Mouse (Mus musculus) CH12.LX (cell line): ENCODE results near the gene Parp1. TPM values are rescaled to one million over a fixed set of nuclear protein-coding genes. Genes with fewer than 3 reads are reported as not detected.

Experiments used
- DNase-seq: peaks from one replicate; pipeline ENCODE4 v3.0.0-alpha.2; 2013; ENCODE audit errors: extremely low read depth
- H3K27ac ChIP-seq: 2 replicates; pipeline ENCODE4 v1.5.1; 2012; ENCODE audit warnings: low read depth, mild to moderate bottlenecking, control low read depth, moderate library complexity; ENCODE audit not compliant: insufficient read depth
- H3K27me3 ChIP-seq: replicated peaks from 2 replicates; pipeline ENCODE3; 2012; ENCODE audit warnings: inconsistent platforms
- H3K36me3 ChIP-seq, 2 experiments: replicated peaks in 1 of 2; 2 replicates each; pipeline versions ENCODE3 to v1.6.1; 2012; ENCODE audit warnings: inconsistent platforms in 1 of 2, low read length in 1 of 2, mild to moderate bottlenecking in 1 of 2, mixed read lengths in 1 of 2, moderate library complexity in 1 of 2; ENCODE audit not compliant: control insufficient read depth in 1 of 2, insufficient read depth in 1 of 2
- H3K4me1 ChIP-seq, 2 experiments: 2 replicates each; pipeline ENCODE4 v1.6.1; 2012; ENCODE audit warnings: inconsistent platforms in 1 of 2, moderate library complexity in 1 of 2; ENCODE audit not compliant: insufficient read depth in 2 of 2, control insufficient read depth in 1 of 2
- H3K4me2 ChIP-seq: 2 replicates; pipeline ENCODE4 v1.6.1; 2012; ENCODE audit warnings: low read depth, mild to moderate bottlenecking, control low read depth; ENCODE audit not compliant: poor library complexity, insufficient read depth, severe bottlenecking
- H3K4me3 ChIP-seq, 3 experiments: fragments of 150-350 bp in 1 of 3; sonication (generic) in 1 of 3; replicated peaks in 1 of 3; 2 replicates each; pipeline versions ENCODE3 to v1.5.1; 2011 to 2012; ENCODE audit warnings: low read depth in 2 of 3, low read length in 2 of 3, mild to moderate bottlenecking in 2 of 3, moderate library complexity in 2 of 3, control low read depth in 1 of 3, improper control_type of control experiment in 1 of 3, inconsistent platforms in 1 of 3, mixed read lengths in 1 of 3; ENCODE audit not compliant: poor library complexity in 1 of 3
- H3K79me2 ChIP-seq: replicated peaks from 2 replicates; pipeline ENCODE4 v1.6.1; 2012; ENCODE audit warnings: mild to moderate bottlenecking, moderate library complexity; ENCODE audit not compliant: control insufficient read depth, poor library complexity, insufficient read depth, severe bottlenecking; ENCODE audit errors: extremely low read depth
- H3K9ac ChIP-seq: 2 replicates; pipeline ENCODE4 v1.6.1; 2012; ENCODE audit warnings: low read depth, mild to moderate bottlenecking, control low read depth, moderate library complexity; ENCODE audit not compliant: insufficient read depth
- H3K9me3 ChIP-seq: replicated peaks from 2 replicates; pipeline ENCODE3; 2012; ENCODE audit warnings: low read length, inconsistent platforms, mixed read lengths
- CHD1 ChIP-seq: IDR thresholded peaks from 2 replicates; pipeline ENCODE4 v1.6.1; 2012; ENCODE audit warnings: low read depth, low read length, improper control_type of control experiment, inconsistent platforms
- CHD2 ChIP-seq: IDR thresholded peaks from 2 replicates; pipeline ENCODE4 v1.6.1; 2011; ENCODE audit warnings: low read length, improper control_type of control experiment
- CTCF ChIP-seq, 2 experiments: IDR thresholded peaks in 1 of 2; conservative IDR thresholded peaks in 1 of 2; 2 replicates each; pipeline ENCODE4 v1.5.1; 2011 to 2012; ENCODE audit warnings: low read depth in 2 of 2, low read length in 2 of 2, improper control_type of control experiment in 1 of 2, inconsistent platforms in 1 of 2, mild to moderate bottlenecking in 1 of 2, moderate library complexity in 1 of 2
- E2F4 ChIP-seq: IDR thresholded peaks from 2 replicates; pipeline ENCODE4 v1.6.1; 2011; ENCODE audit warnings: low read depth, low read length, improper control_type of control experiment; ENCODE audit not compliant: insufficient replicate concordance
- ELF1 ChIP-seq: IDR thresholded peaks from 2 replicates; pipeline ENCODE4 v1.6.1; 2014; ENCODE audit warnings: low read depth, mild to moderate bottlenecking, inconsistent platforms, low read length, improper control_type of control experiment
- EP300 ChIP-seq: IDR thresholded peaks from 2 replicates; pipeline ENCODE4 v1.6.1; 2011; ENCODE audit warnings: low read length, improper control_type of control experiment
- ETS1 ChIP-seq: conservative IDR thresholded peaks from 2 replicates; pipeline ENCODE4 v1.6.1; 2012; ENCODE audit warnings: low read depth, mild to moderate bottlenecking, inconsistent platforms, low read length, improper control_type of control experiment, moderate library complexity
- HCFC1 ChIP-seq: IDR thresholded peaks from 2 replicates; pipeline ENCODE4 v1.6.1; 2012; ENCODE audit warnings: low read depth, mild to moderate bottlenecking, inconsistent platforms, low read length, improper control_type of control experiment
- IRF4 ChIP-seq: IDR thresholded peaks from 2 replicates; pipeline ENCODE4 v1.6.1; 2014; ENCODE audit warnings: low read depth, mild to moderate bottlenecking, inconsistent platforms, low read length, improper control_type of control experiment
- JUN ChIP-seq: IDR thresholded peaks from 2 replicates; pipeline ENCODE4 v1.6.1; 2011; ENCODE audit warnings: low read depth, mild to moderate bottlenecking, low read length, improper control_type of control experiment, moderate library complexity; ENCODE audit not compliant: insufficient read depth
- JUND ChIP-seq: conservative IDR thresholded peaks from 2 replicates; pipeline ENCODE4 v1.6.1; 2011; ENCODE audit warnings: low read depth, low read length, improper control_type of control experiment
- KAT2A ChIP-seq: IDR thresholded peaks from 2 replicates; pipeline ENCODE4 v1.6.1; 2012; ENCODE audit warnings: low read length, improper control_type of control experiment, inconsistent platforms; ENCODE audit not compliant: insufficient replicate concordance
- MAFK ChIP-seq: IDR thresholded peaks from 2 replicates; pipeline ENCODE4 v1.6.1; 2011; ENCODE audit warnings: low read length, improper control_type of control experiment; ENCODE audit not compliant: insufficient replicate concordance
- MAZ ChIP-seq: IDR thresholded peaks from 2 replicates; pipeline ENCODE4 v1.6.1; 2012; ENCODE audit warnings: low read depth, mild to moderate bottlenecking, inconsistent platforms, low read length, improper control_type of control experiment, moderate library complexity
- MEF2A ChIP-seq: IDR thresholded peaks from 2 replicates; pipeline ENCODE4 v1.6.1; 2014; ENCODE audit warnings: low read depth, mild to moderate bottlenecking, inconsistent platforms, low read length, improper control_type of control experiment, borderline replicate concordance
- MXI1 ChIP-seq: IDR thresholded peaks from 2 replicates; pipeline ENCODE4 v1.6.1; 2011; ENCODE audit warnings: mild to moderate bottlenecking, low read depth, low read length, improper control_type of control experiment
- MYC ChIP-seq: IDR thresholded peaks from 2 replicates; pipeline ENCODE4 v1.6.1; 2011; ENCODE audit warnings: low read depth, mild to moderate bottlenecking, improper control_type of control experiment, low read length
- NELFE ChIP-seq: IDR thresholded peaks from 2 replicates; pipeline ENCODE4 v1.6.1; 2011; ENCODE audit warnings: low read depth, low read length, improper control_type of control experiment
- NRF1 ChIP-seq: IDR thresholded peaks from 2 replicates; pipeline ENCODE4 v1.6.1; 2014; ENCODE audit warnings: low read depth, mild to moderate bottlenecking, inconsistent platforms, low read length, improper control_type of control experiment, moderate library complexity
- POLR2A ChIP-seq: IDR thresholded peaks from 2 replicates; pipeline ENCODE4 v1.6.1; 2011; ENCODE audit warnings: low read depth, mild to moderate bottlenecking, improper control_type of control experiment, low read length
- POLR2AphosphoS2 ChIP-seq: IDR thresholded peaks from 2 replicates; pipeline ENCODE4 v1.6.1; 2011; ENCODE audit warnings: low read depth, low read length, improper control_type of control experiment
- RAD21 ChIP-seq: IDR thresholded peaks from 2 replicates; pipeline ENCODE4 v1.6.1; 2011; ENCODE audit warnings: low read depth, mild to moderate bottlenecking, low read length, improper control_type of control experiment, moderate library complexity
- SIN3A ChIP-seq: IDR thresholded peaks from 2 replicates; pipeline ENCODE4 v1.6.1; 2012; ENCODE audit warnings: low read length, improper control_type of control experiment, inconsistent platforms
- SMC3 ChIP-seq: IDR thresholded peaks from 2 replicates; pipeline ENCODE4 v1.6.1; 2011; ENCODE audit warnings: low read depth, low read length, improper control_type of control experiment
- TBP ChIP-seq: conservative IDR thresholded peaks from 2 replicates; pipeline ENCODE4 v1.6.1; 2011; ENCODE audit warnings: low read depth, low read length, improper control_type of control experiment
- UBTF ChIP-seq: IDR thresholded peaks from 2 replicates; pipeline ENCODE4 v1.6.1; 2012; ENCODE audit warnings: low read depth, mild to moderate bottlenecking, inconsistent platforms, low read length, improper control_type of control experiment, moderate library complexity
- USF1 ChIP-seq: IDR thresholded peaks from 2 replicates; pipeline ENCODE4 v1.6.1; 2014; ENCODE audit warnings: low read depth, mild to moderate bottlenecking, inconsistent platforms, low read length, improper control_type of control experiment
- USF2 ChIP-seq: conservative IDR thresholded peaks from 2 replicates; pipeline ENCODE4 v1.6.1; 2011; ENCODE audit warnings: low read depth, low read length, improper control_type of control experiment
- ZMIZ1 ChIP-seq: IDR thresholded peaks from 2 replicates; pipeline ENCODE4 v1.6.1; 2012; ENCODE audit warnings: low read depth, mild to moderate bottlenecking, inconsistent platforms, low read length, improper control_type of control experiment
- ZNF384 ChIP-seq: IDR thresholded peaks from 2 replicates; pipeline ENCODE4 v1.6.1; 2012; ENCODE audit warnings: low read depth, low read length, improper control_type of control experiment, inconsistent platforms
- dilution Hi-C: fragments of 300-500 bp; cut with MboI; formaldehyde crosslinking; loops from 2 replicates; pipeline ENCODE4 v1.14.3; 2020; ENCODE audit warnings: low sequenced_read_pairs; ENCODE audit not compliant: extremely low pct_unique_long_range_greater_than_20kb, extremely low pct_ligation_motif_present
- in situ Hi-C: fragments of 300-500 bp; cut with MboI; formaldehyde crosslinking; loops from 3 replicates; pipeline ENCODE4 v1.14.3; 2019; ENCODE audit warnings: low sequenced_read_pairs, low pct_ligation_motif_present, low pct_unique_long_range_greater_than_20kb, mixed read lengths
- polyA plus RNA-seq: library from polyadenylated mRNA; unstranded; fragments of >175 nt; gene quantifications from 2 replicates; pipeline ENCODE4 v1.2.1, GENCODE M21; 2012; ENCODE audit warnings: low read depth; ENCODE audit not compliant: insufficient read length
- total RNA-seq, 2 experiments: library from RNA; depleted of rRNA; stranded (reverse); fragments of 300-350 nt in 1 of 2; fragments of >200 nt in 1 of 2; gene quantifications; 2 replicates each; pipeline ENCODE4 v1.2.3; 2012 to 2014

Gene Parp1
- total and polyA plus RNA-seq, 3 experiments, result 310 to 313 (median 310) TPM

DNA sequence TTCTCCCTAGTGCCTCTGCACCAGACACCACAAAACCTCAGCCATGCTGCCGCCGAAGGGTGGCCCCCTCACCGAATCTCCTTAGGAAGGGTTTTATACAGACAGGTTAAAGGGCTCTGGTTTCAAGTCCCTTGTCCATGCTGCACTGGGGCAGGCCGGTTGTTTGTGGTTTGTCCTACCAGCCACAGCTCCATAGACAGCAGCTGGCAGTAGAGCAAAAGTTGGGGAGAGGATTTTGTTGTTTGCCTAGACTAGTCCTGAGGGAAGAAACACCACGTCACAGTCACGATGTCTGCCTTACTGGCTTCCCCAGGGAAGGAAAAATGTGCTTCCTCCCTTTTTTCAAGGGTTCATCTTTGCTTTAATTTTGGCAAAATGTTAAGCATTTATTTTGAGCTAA lies 31.9 kb downstream of the Parp1 start:
- H3K36me3 ChIP-seq, result peaks cover 58 to 83% of the 10 kb centered on the region in 2 experiments
- in situ Hi-C loops, result no loop called here

DNA sequence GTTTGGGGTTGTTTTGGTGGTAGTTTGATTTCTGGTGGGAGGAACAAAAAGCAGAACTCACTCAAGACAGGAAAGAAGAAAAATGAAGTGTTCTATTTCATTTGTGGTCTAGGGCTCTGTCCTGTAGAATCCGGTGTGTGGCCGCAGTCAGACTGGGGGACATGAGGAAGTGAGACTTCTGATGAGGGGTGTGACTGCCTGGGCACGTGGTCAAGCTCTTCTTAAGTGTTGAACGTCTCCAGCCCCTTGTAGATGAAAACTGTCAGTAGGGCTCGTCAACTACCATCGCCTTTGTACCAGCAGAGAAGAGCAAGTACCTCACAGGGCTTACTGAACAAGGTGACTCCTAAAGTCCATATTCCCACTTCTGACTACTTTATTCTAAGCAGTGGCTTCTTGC lies 33.1 kb downstream of the Parp1 start:
- dilution Hi-C loops (no loop called here), in situ Hi-C loops (no loop called here)
- Histone ChIP-seq H3K27me3 (no peaks in the 10 kb centered on the region), H3K9ac (peak overlapping the region; percentile 33; the same call in 1 of the 2 replicates), H3K4me3 (no peak overlapping the region), H3K79me2 (no peaks in the 10 kb centered on the region), H3K4me1 (peaks cover 44 to 91% of the 10 kb centered on the region in 2 experiments), H3K36me3 (peaks cover 50 to 84% of the 10 kb centered on the region in 2 experiments), H3K4me2 (peak overlapping the region; percentile 17; the same call in 1 of the 2 replicates), H3K9me3 (no peaks in the 10 kb centered on the region), H3K27ac (peak overlapping the region; percentile 86)
- peak; percentile 83 for DNase-seq
- TF ChIP-seq POLR2A (peak; percentile 61), CHD1 (no peak), USF2 (peak; percentile 82), KAT2A (no peak), MAZ (no peak), ZNF384 (no peak), CHD2 (no peak), CTCF (conservative IDR thresholded peaks at IDR 0.05 in 1 of 2, IDR thresholded peaks at IDR 0.05 in 1 of 2; ENCODE audit: low read depth in 2 of 2, low read length in 2 of 2) (no peak), SIN3A (peak; percentile 90), ZMIZ1 (no peak), JUND (no peak; the same call in 1 of the 2 replicates), MXI1 (peak; percentile 99), MEF2A (peak; percentile 77; the same call in 1 of the 2 replicates), TBP (peak; percentile 60; the same call in 1 of the 2 replicates), MAFK (peak; percentile 32; the same call in 1 of the 2 replicates), ELF1 (peak; percentile 58), POLR2AphosphoS2 (no peak; the same call in 1 of the 2 replicates), MYC (peak; percentile 97), RAD21 (no peak; the same call in 1 of the 2 replicates), E2F4 (no peak), HCFC1 (no peak), SMC3 (no peak; the same call in 1 of the 2 replicates), EP300 (peak; percentile 91), USF1 (peak; percentile 91), IRF4 (peak; percentile 97), UBTF (no peak), NELFE (no peak), JUN (peak; percentile 15; the same call in 1 of the 2 replicates), NRF1 (no peak), ETS1 (peak; percentile 78)

More for the DNA sequence above, 31.9 kb downstream of the Parp1 start:
- Histone ChIP-seq H3K4me1 (peaks cover 41 to 79% of the 10 kb centered on the region in 2 experiments), H3K4me3 (no peak overlapping the region), H3K9ac (no peak overlapping the region), H3K4me2 (no peak overlapping the region), H3K27ac (peak overlapping the region; percentile 58; the same call in 1 of the 2 replicates), H3K9me3 (no peaks in the 10 kb centered on the region), H3K27me3 (no peaks in the 10 kb centered on the region), H3K79me2 (no peaks in the 10 kb centered on the region)
- dilution Hi-C loops, result no loop called here
- no peak for DNase-seq
- TF ChIP-seq HCFC1 (no peak), USF1 (no peak), IRF4 (no peak), CHD1 (no peak), KAT2A (no peak), ZNF384 (no peak), USF2 (no peak), JUN (no peak), EP300 (no peak), UBTF (no peak)
